In genomic region chr6:23055734-23056133, GRCm38 (mm10) we compare ENCODE assay signal across 23 mouse cellular contexts.
DNase-seq lines count a peak whose midpoint lies in the region; ATAC-seq and TF ChIP-seq lines count a peak whose summit lies in the region.
"Had no signal": no experiment of that assay in that cellular context is flagged by ENCODE, and none has a peak within 500 bp of the region (broad histone marks: within the 10 kb centered on the region; RNA-seq: fewer than 3 reads in every experiment).

No protein-coding gene starts in this region.

- WGBS in forebrain, embryonic 13.5 days: 95% methylated on average over 5 of the region's 5 CpGs
- 96% methylated on average over 5 of the region's 5 CpGs for WGBS in forebrain, embryonic 14.5 days
- WGBS in hindbrain, postnatal 0 days: 95% methylated on average over 5 of the region's 5 CpGs
- 96% methylated on average over 5 of the region's 5 CpGs for whole genome bisulfite sequencing in hindbrain, embryonic 13.5 days
- WGBS in midbrain, embryonic 14.5 days: 92% methylated on average over 5 of the region's 5 CpGs
- 87% methylated on average over 5 of the region's 5 CpGs for WGBS in midbrain, embryonic 11.5 days

- no peak for DNase-seq in forebrain, embryonic 14.5 days (ENCODE audit: low spot score)
- no peak for DNase-seq in hindbrain, postnatal 0 days (ENCODE audit: low spot score)
- DNase-seq in midbrain, embryonic 14.5 days: no peak
- DNase-seq in midbrain, embryonic 11.5 days (ENCODE audit: low spot score, missing footprints): no peak
- DNase-seq in right cerebral cortex, adult 2 months (ENCODE audit: low spot score in 2 of 2): no peak
- DNase-seq: adrenal gland, adult 2 months; adrenal gland, postnatal 14 days; cerebellum, adult 11 months; cerebellum, adult 2 months; cerebellum, adult 9-11 months; cerebellum, postnatal 25 days; gastrocnemius, postnatal 25 days; heart, adult 2 months; kidney, adult 18-20 months had no signal

- H3K4me3 ChIP-seq in forebrain, embryonic 13.5 days: no peak overlapping the region
- no peak overlapping the region for H3K4me3 ChIP-seq in forebrain, embryonic 14.5 days (ENCODE audit: low read depth, low read length)
- H3K4me3 ChIP-seq in hindbrain, postnatal 0 days (ENCODE audit: low read length): no peak overlapping the region
- no peak overlapping the region for H3K4me3 ChIP-seq in hindbrain, embryonic 13.5 days
- H3K4me3 ChIP-seq in midbrain, embryonic 14.5 days (replicated peaks; ENCODE audit: low read depth, low read length): no peak overlapping the region
- H3K4me3 ChIP-seq in midbrain, embryonic 11.5 days (ENCODE audit: low read depth, low read length): no peak overlapping the region
- H3K4me3 ChIP-seq: heart, adult 2 months; heart, embryonic 10.5 days; heart, embryonic 13.5 days; hindbrain, embryonic 12.5 days had no signal

- no peaks in the 10 kb centered on the region for H3K4me1 ChIP-seq in forebrain, embryonic 13.5 days
- H3K4me1 ChIP-seq in forebrain, embryonic 14.5 days (ENCODE audit: control insufficient read depth, insufficient read depth, low read length): no peaks in the 10 kb centered on the region
- no peaks in the 10 kb centered on the region for H3K4me1 ChIP-seq in hindbrain, postnatal 0 days (ENCODE audit: insufficient read depth, low read length)
- H3K4me1 ChIP-seq in hindbrain, embryonic 13.5 days (replicated peaks): no peaks in the 10 kb centered on the region
- no peaks in the 10 kb centered on the region for H3K4me1 ChIP-seq in midbrain, embryonic 14.5 days (ENCODE audit: control insufficient read depth, insufficient read depth, low read length)
- no peaks in the 10 kb centered on the region for H3K4me1 ChIP-seq in midbrain, embryonic 11.5 days (ENCODE audit: control insufficient read depth, insufficient read depth, low read length)
- H3K4me1 ChIP-seq: heart, embryonic 10.5 days; heart, embryonic 13.5 days; hindbrain, embryonic 12.5 days had no signal

- ATAC-seq in forebrain, embryonic 13.5 days: 0 out of 2 replicates have a peak, but pooled peaks have one; percentile 26
- no peak; the same call in 1 of the 2 replicates for ATAC-seq in forebrain, embryonic 14.5 days
- 0 out of 2 replicates have a peak, but pooled peaks have one; percentile 15 for ATAC-seq in hindbrain, postnatal 0 days
- ATAC-seq in hindbrain, embryonic 13.5 days (ENCODE audit: low FRiP score): no peak
- ATAC-seq in midbrain, embryonic 14.5 days (ENCODE audit: low FRiP score, low TSS enrichment): 0 out of 2 replicates have a peak, but pooled peaks have one; percentile 27
- no peak for ATAC-seq in midbrain, embryonic 11.5 days (ENCODE audit: low FRiP score)
- ATAC-seq: CD4-positive, CD25-positive, alpha-beta regulatory T cell, adult 4 months; hindbrain, embryonic 16.5 days; inflammation-experienced regulatory T-cells, adult 6 months; intestine, embryonic 16.5 days had no signal

- H3K27ac ChIP-seq in forebrain, embryonic 13.5 days: no peak overlapping the region
- no peak overlapping the region for H3K27ac ChIP-seq in forebrain, embryonic 14.5 days (ENCODE audit: low read depth, low read length)
- no peak overlapping the region for H3K27ac ChIP-seq in hindbrain, postnatal 0 days
- no peak overlapping the region for H3K27ac ChIP-seq in hindbrain, embryonic 13.5 days
- H3K27ac ChIP-seq in midbrain, embryonic 14.5 days (replicated peaks; ENCODE audit: low read depth, low read length): no peak overlapping the region
- no peak overlapping the region for H3K27ac ChIP-seq in midbrain, embryonic 11.5 days (ENCODE audit: low read depth, low read length)
- H3K27ac ChIP-seq: heart, adult 2 months; heart, embryonic 10.5 days; heart, embryonic 13.5 days; hindbrain, embryonic 12.5 days had no signal

- H3K9ac ChIP-seq in forebrain, embryonic 13.5 days: no peak overlapping the region
- no peak overlapping the region for H3K9ac ChIP-seq in forebrain, embryonic 14.5 days (ENCODE audit: low read length)
- H3K9ac ChIP-seq in hindbrain, postnatal 0 days (replicated peaks; ENCODE audit: low read length): no peak overlapping the region
- no peak overlapping the region for H3K9ac ChIP-seq in hindbrain, embryonic 13.5 days
- H3K9ac ChIP-seq in midbrain, embryonic 14.5 days (replicated peaks; ENCODE audit: low read length): no peak overlapping the region
- H3K9ac ChIP-seq in midbrain, embryonic 11.5 days (ENCODE audit: low read length): no peak overlapping the region
- H3K9ac ChIP-seq: heart, embryonic 13.5 days; hindbrain, embryonic 12.5 days had no signal

- H3K36me3 ChIP-seq in forebrain, embryonic 13.5 days (ENCODE audit: poor library complexity, severe bottlenecking): peaks cover 33% of the 10 kb centered on the region
- peaks cover 23% of the 10 kb centered on the region for H3K36me3 ChIP-seq in forebrain, embryonic 14.5 days (ENCODE audit: control insufficient read depth, insufficient read depth, low read length)
- 0 out of 2 replicates have a peak, but pooled peaks cover 3% of the 10 kb centered on the region for H3K36me3 ChIP-seq in hindbrain, postnatal 0 days (ENCODE audit: insufficient read depth, low read length)
- peaks cover 26% of the 10 kb centered on the region for H3K36me3 ChIP-seq in hindbrain, embryonic 13.5 days
- peaks cover 18% of the 10 kb centered on the region for H3K36me3 ChIP-seq in midbrain, embryonic 14.5 days (ENCODE audit: control insufficient read depth, insufficient read depth, low read length)
- no peaks in the 10 kb centered on the region for H3K36me3 ChIP-seq in midbrain, embryonic 11.5 days (ENCODE audit: control insufficient read depth, insufficient read depth, low read length)
- H3K36me3 ChIP-seq: heart, embryonic 10.5 days; heart, embryonic 13.5 days had no signal

- TF ChIP-seq CTCF in hindbrain, postnatal 0 days (IDR thresholded peaks at IDR 0.05; ENCODE audit: low read depth): no peak

- no peak overlapping the region for H3K4me2 ChIP-seq in forebrain, embryonic 13.5 days
- no peak overlapping the region for H3K4me2 ChIP-seq in forebrain, embryonic 14.5 days (ENCODE audit: low read length)
- no peak overlapping the region for H3K4me2 ChIP-seq in hindbrain, postnatal 0 days (ENCODE audit: low read depth, low read length)
- no peak overlapping the region for H3K4me2 ChIP-seq in hindbrain, embryonic 13.5 days
- no peak overlapping the region for H3K4me2 ChIP-seq in midbrain, embryonic 14.5 days (ENCODE audit: low read length)
- no peak overlapping the region for H3K4me2 ChIP-seq in midbrain, embryonic 11.5 days
- H3K4me2 ChIP-seq: heart, embryonic 13.5 days; hindbrain, embryonic 12.5 days had no signal

- H3K9me3 ChIP-seq in forebrain, embryonic 13.5 days (replicated peaks): no peaks in the 10 kb centered on the region
- 0 out of 2 replicates have a peak, but pooled peaks cover 3% of the 10 kb centered on the region for H3K9me3 ChIP-seq in forebrain, embryonic 14.5 days (replicated peaks; ENCODE audit: control insufficient read depth, low read length)
- no peaks in the 10 kb centered on the region for H3K9me3 ChIP-seq in hindbrain, postnatal 0 days (ENCODE audit: low read length)
- H3K9me3 ChIP-seq in hindbrain, embryonic 13.5 days: no peaks in the 10 kb centered on the region
- no peaks in the 10 kb centered on the region for H3K9me3 ChIP-seq in midbrain, embryonic 14.5 days (ENCODE audit: control insufficient read depth, low read length)
- no peaks in the 10 kb centered on the region; the same call in 1 of the 2 replicates for H3K9me3 ChIP-seq in midbrain, embryonic 11.5 days (ENCODE audit: control insufficient read depth, low read length)
- H3K9me3 ChIP-seq: heart, embryonic 10.5 days; hindbrain, embryonic 12.5 days had no signal

- no peaks in the 10 kb centered on the region for H3K27me3 ChIP-seq in forebrain, embryonic 13.5 days
- H3K27me3 ChIP-seq in forebrain, embryonic 14.5 days (replicated peaks; ENCODE audit: control insufficient read depth, insufficient read depth, low read length): no peaks in the 10 kb centered on the region
- H3K27me3 ChIP-seq in hindbrain, postnatal 0 days (ENCODE audit: insufficient read depth, low read length): no peaks in the 10 kb centered on the region
- H3K27me3 ChIP-seq in hindbrain, embryonic 13.5 days: no peaks in the 10 kb centered on the region
- no peaks in the 10 kb centered on the region for H3K27me3 ChIP-seq in midbrain, embryonic 14.5 days (ENCODE audit: control insufficient read depth, insufficient read depth, low read length)
- H3K27me3 ChIP-seq in midbrain, embryonic 11.5 days (ENCODE audit: control insufficient read depth, insufficient read depth, low read length): no peaks in the 10 kb centered on the region
- H3K27me3 ChIP-seq: heart, embryonic 13.5 days; hindbrain, embryonic 12.5 days had no signal

Comparison
In these comparisons a context has a peak if more than half of its experiments do, and no peak if none do; other contexts are left out.
1. ATAC-seq: peak in forebrain, embryonic 13.5 days (single experiment), hindbrain, postnatal 0 days (single experiment) and midbrain, embryonic 14.5 days (single experiment); none in forebrain, embryonic 14.5 days (single experiment), hindbrain, embryonic 13.5 days (single experiment) and midbrain, embryonic 11.5 days (single experiment).